ENCODE assay signal across 9 mouse cellular contexts in genomic region chr14:75131324-75131935, GRCm38 (mm10). TPM values are rescaled to one million over a fixed set of nuclear protein-coding genes. Genes with fewer than 3 reads are reported as not detected.
DNase-seq lines count a peak whose midpoint lies in the region; ATAC-seq lines count a peak whose summit lies in the region.
"Had no signal": no experiment of that assay in that cellular context is flagged by ENCODE, and none has a peak within 500 bp of the region (broad histone marks: within the 10 kb centered on the region; RNA-seq: fewer than 3 reads in every experiment).

No protein-coding gene starts in this region.

- no peak overlapping the region for H3K27ac ChIP-seq in embryonic facial prominence, embryonic 12.5 days
- H3K27ac ChIP-seq in hindbrain, embryonic 15.5 days (replicated peaks), result no peak overlapping the region
- H3K27ac ChIP-seq in midbrain, embryonic 12.5 days (replicated peaks), result no peak overlapping the region

- no peak for ATAC-seq in embryonic facial prominence, embryonic 12.5 days (ENCODE audit: insufficient number of reproducible peaks, insufficient read depth, low FRiP score, low TSS enrichment)
- no peak for ATAC-seq in hindbrain, embryonic 15.5 days (ENCODE audit: low FRiP score, low read depth)
- 0 out of 2 replicates have a peak, but pooled peaks have one; percentile 31 for ATAC-seq in midbrain, embryonic 12.5 days (ENCODE audit: low FRiP score, low read depth)

- peak overlapping the region; percentile 66 for H3K4me2 ChIP-seq in embryonic facial prominence, embryonic 12.5 days (replicated peaks)
- peak overlapping the region; percentile 82 for H3K4me2 ChIP-seq in hindbrain, embryonic 15.5 days
- peak overlapping the region; percentile 87 for H3K4me2 ChIP-seq in midbrain, embryonic 12.5 days (replicated peaks)

- H3K27me3 ChIP-seq in embryonic facial prominence, embryonic 12.5 days, result no peaks in the 10 kb centered on the region
- H3K27me3 ChIP-seq in hindbrain, embryonic 15.5 days, result no peaks in the 10 kb centered on the region
- peaks cover 5% of the 10 kb centered on the region; the same call in 1 of the 2 replicates for H3K27me3 ChIP-seq in midbrain, embryonic 12.5 days

- 4% methylated on average over 12 of the region's 12 CpGs for WGBS in embryonic facial prominence, embryonic 12.5 days
- WGBS in hindbrain, embryonic 15.5 days, result 3% methylated on average over 12 of the region's 12 CpGs
- 4% methylated on average over 12 of the region's 12 CpGs for WGBS in midbrain, embryonic 12.5 days

- no peaks in the 10 kb centered on the region for H3K36me3 ChIP-seq in embryonic facial prominence, embryonic 12.5 days
- no peaks in the 10 kb centered on the region for H3K36me3 ChIP-seq in hindbrain, embryonic 15.5 days
- H3K36me3 ChIP-seq in midbrain, embryonic 12.5 days, result no peaks in the 10 kb centered on the region

- DNase-seq in left cerebral cortex, postnatal 14 days (ENCODE audit: low spot score in 2 of 2), result peak; percentile 5 to 7
- no peak for DNase-seq in left cerebral cortex, postnatal 10 days (ENCODE audit: extremely low spot score in 1 of 2, low spot score in 2 of 2)
- no peak for DNase-seq in layer of hippocampus, adult 8-10 months (ENCODE audit: low spot score in 2 of 2)
- DNase-seq in gastrocnemius, postnatal 10 days, result no peak
- DNase-seq in retina, embryonic 14.5 days (ENCODE audit: low spot score), result no peak

- no peaks in the 10 kb centered on the region for H3K4me1 ChIP-seq in embryonic facial prominence, embryonic 12.5 days
- peaks cover 12% of the 10 kb centered on the region; the same call in 1 of the 2 replicates for H3K4me1 ChIP-seq in hindbrain, embryonic 15.5 days (replicated peaks)
- no peaks in the 10 kb centered on the region for H3K4me1 ChIP-seq in midbrain, embryonic 12.5 days

- H3K4me3 ChIP-seq in embryonic facial prominence, embryonic 12.5 days, result peak overlapping the region; percentile 59
- peak overlapping the region; percentile 61 for H3K4me3 ChIP-seq in hindbrain, embryonic 15.5 days
- H3K4me3 ChIP-seq in midbrain, embryonic 12.5 days, result peak overlapping the region; percentile 63
- H3K4me3 ChIP-seq: myocyte had no signal

- H3K9ac ChIP-seq in embryonic facial prominence, embryonic 12.5 days, result no peak overlapping the region
- peak overlapping the region; percentile 28; the same call in 1 of the 2 replicates for H3K9ac ChIP-seq in hindbrain, embryonic 15.5 days
- no peak overlapping the region for H3K9ac ChIP-seq in midbrain, embryonic 12.5 days (replicated peaks)

- intact Hi-C loops in left cerebral cortex, postnatal 14 days (cut with DNase I), result no loop called here
- intact Hi-C loops in left cerebral cortex, postnatal 10 days (cut with DNase I), result loop anchor here (5.0 kb wide), 1 partner anchor 64 kb away; no protein-coding TSS in a partner anchor

- no peaks in the 10 kb centered on the region for H3K9me3 ChIP-seq in embryonic facial prominence, embryonic 12.5 days
- no peaks in the 10 kb centered on the region for H3K9me3 ChIP-seq in hindbrain, embryonic 15.5 days
- no peaks in the 10 kb centered on the region for H3K9me3 ChIP-seq in midbrain, embryonic 12.5 days

RNA-seq across cellular contexts. Expression of gene Lcp1, which starts 0.5 kb away (rescaled TPM):
- total RNA-seq in left cerebral cortex, postnatal 14 days (2021), result 1 to 10 TPM; 8.5 to 8.7 TPM
- total RNA-seq in left cerebral cortex, postnatal 10 days (2021), result 1 to 10 TPM; 8.0 to 8.1 TPM
- 24.3 and 25.6 TPM in 2 replicates for polyA plus RNA-seq in embryonic facial prominence, embryonic 12.5 days (2016; fragmentation: Nextera tagmentation; extraction: Ambion mirVana)
- polyA plus RNA-seq in hindbrain, embryonic 15.5 days (2015; fragmentation: Nextera tagmentation; extraction: Ambion mirVana), result 12.9 and 14.6 TPM in 2 replicates
- 22.6 and 23.6 TPM in 2 replicates for polyA plus RNA-seq in midbrain, embryonic 12.5 days (2016; fragmentation: Nextera tagmentation; extraction: Ambion mirVana)
- total RNA-seq in layer of hippocampus, adult 8-10 months (2022), result 10 to 100 TPM in 2 of 4 experiments, 1 to 10 TPM in 2; 5.1 to 23.3 (median 13.0) TPM
- 10 to 100 TPM; 10.0 to 19.9 TPM for total RNA-seq in gastrocnemius, postnatal 10 days (2021)
- polyA plus RNA-seq: myocyte had no signal

RNA-seq across cellular contexts. Expression of gene Lrrc63, which starts 0.7 kb away (rescaled TPM):
- under 1 TPM in 1 of 2 experiments, not detected in 1; 0.18 TPM for total RNA-seq in left cerebral cortex, postnatal 14 days (2021)
- not detected for total RNA-seq in left cerebral cortex, postnatal 10 days (2021)
- not detected in 2 replicates for polyA plus RNA-seq in embryonic facial prominence, embryonic 12.5 days (2016; fragmentation: Nextera tagmentation; extraction: Ambion mirVana)
- 0.10 TPM in 1 of 2 replicates, not detected in the other for polyA plus RNA-seq in hindbrain, embryonic 15.5 days (2015; fragmentation: Nextera tagmentation; extraction: Ambion mirVana)
- 0.14 and 0.15 TPM in 2 replicates for polyA plus RNA-seq in midbrain, embryonic 12.5 days (2016; fragmentation: Nextera tagmentation; extraction: Ambion mirVana)
- total RNA-seq in layer of hippocampus, adult 8-10 months (2022), result not detected
- not detected for total RNA-seq in gastrocnemius, postnatal 10 days (2021)
- polyA plus RNA-seq: myocyte had no signal

Comparison
In these comparisons a context has a peak if more than half of its experiments do, and no peak if none do; other contexts are left out.
1. DNase-seq: peak in left cerebral cortex, postnatal 14 days (2 of 2); none in left cerebral cortex, postnatal 10 days (0 of 2), layer of hippocampus, adult 8-10 months (0 of 2), gastrocnemius, postnatal 10 days (single experiment) and retina, embryonic 14.5 days (single experiment).
2. Peak in every context shown above with its lines, with median percentiles within 50 percentile points of each other: H3K4me2 ChIP-seq and H3K4me3 ChIP-seq.